Mouse (Mus musculus) MEL (cell line): ENCODE results near the gene Tmem62. TPM values are rescaled to one million over a fixed set of nuclear protein-coding genes. Genes with fewer than 3 reads are reported as not detected.

Experiments used
- DNase-seq: peaks from one replicate; pipeline ENCODE4 v3.0.0; 2011; ENCODE audit warnings: low read depth, low spot score
- H3K27ac ChIP-seq: 2 replicates; pipeline ENCODE4 v1.5.1; 2012; ENCODE audit warnings: low read depth, mild to moderate bottlenecking, control low read depth, low read length, moderate library complexity; ENCODE audit not compliant: control insufficient read depth
- H3K27me3 ChIP-seq, 2 experiments: fragments of 150-350 bp in 1 of 2; sonication (generic) in 1 of 2; 2 replicates each; pipeline ENCODE4 v1.6.1; 2012; ENCODE audit warnings: low read length in 2 of 2, mild to moderate bottlenecking in 2 of 2, improper control_type of control experiment in 1 of 2, moderate library complexity in 1 of 2; ENCODE audit not compliant: insufficient read depth in 2 of 2, control insufficient read depth in 1 of 2
- H3K36me3 ChIP-seq, 2 experiments: 2 replicates each; pipeline ENCODE4 v1.6.1; 2012 to 2014; ENCODE audit warnings: low read length in 2 of 2, improper control_type of control experiment in 1 of 2, inconsistent platforms in 1 of 2, mild to moderate bottlenecking in 1 of 2; ENCODE audit not compliant: insufficient read depth in 2 of 2, control insufficient read depth in 1 of 2
- H3K4me1 ChIP-seq, 2 experiments: fragments of 150-350 bp in 1 of 2; sonication (generic) in 1 of 2; 2 replicates each; pipeline ENCODE4 v1.6.1; 2012; ENCODE audit warnings: low read length in 2 of 2, improper control_type of control experiment in 1 of 2, mild to moderate bottlenecking in 1 of 2; ENCODE audit not compliant: insufficient read depth in 2 of 2, control insufficient read depth in 1 of 2
- H3K4me3 ChIP-seq, 2 experiments: fragments of 150-350 bp in 1 of 2; sonication (generic) in 1 of 2; 2 replicates each; pipeline ENCODE4 v1.5.1; 2012; ENCODE audit warnings: low read depth in 2 of 2, low read length in 2 of 2, mild to moderate bottlenecking in 2 of 2, moderate library complexity in 2 of 2, control low read depth in 1 of 2, improper control_type of control experiment in 1 of 2; ENCODE audit not compliant: control insufficient read depth in 1 of 2, insufficient read depth in 1 of 2
- H3K79me2 ChIP-seq: 2 replicates; pipeline ENCODE4 v1.6.1; 2012; ENCODE audit warnings: mild to moderate bottlenecking, low read length, moderate library complexity; ENCODE audit not compliant: control insufficient read depth, poor library complexity, insufficient read depth
- H3K9ac ChIP-seq: 2 replicates; pipeline ENCODE4 v1.6.1; 2012; ENCODE audit warnings: low read depth, mild to moderate bottlenecking, control low read depth, low read length, moderate library complexity; ENCODE audit not compliant: control insufficient read depth, poor library complexity, severe bottlenecking
- H3K9me3 ChIP-seq: fragments of 150-350 bp; sonication (generic); replicated peaks from 2 replicates; pipeline ENCODE4 v1.6.1; 2012; ENCODE audit warnings: mild to moderate bottlenecking, low read length, improper control_type of control experiment, moderate library complexity; ENCODE audit not compliant: insufficient read depth
- BHLHE40 ChIP-seq: IDR thresholded peaks from 2 replicates; pipeline ENCODE4 v1.6.1; 2012; ENCODE audit warnings: low read depth, mild to moderate bottlenecking, inconsistent platforms, low read length, improper control_type of control experiment, borderline replicate concordance
- CTCF ChIP-seq, 3 experiments: IDR thresholded peaks in 2 of 3; conservative IDR thresholded peaks in 1 of 3; 2 replicates each; pipeline ENCODE4 v1.5.1; 2011 to 2012; ENCODE audit warnings: low read length in 3 of 3, low read depth in 2 of 3, mild to moderate bottlenecking in 2 of 3, improper control_type of control experiment in 1 of 3, inconsistent platforms in 1 of 3, mixed read lengths in 1 of 3, moderate library complexity in 1 of 3; ENCODE audit not compliant: control insufficient read depth in 1 of 3, insufficient read depth in 1 of 3, poor library complexity in 1 of 3, severe bottlenecking in 1 of 3
- E2F4 ChIP-seq: IDR thresholded peaks from 2 replicates; pipeline ENCODE4 v1.6.1; 2011; ENCODE audit warnings: low read depth, low read length, improper control_type of control experiment, borderline replicate concordance
- ELF1 ChIP-seq: IDR thresholded peaks from 2 replicates; pipeline ENCODE4 v1.6.1; 2014; ENCODE audit warnings: low read depth, mild to moderate bottlenecking, inconsistent platforms, low read length, improper control_type of control experiment, moderate library complexity
- ETS1 ChIP-seq: IDR thresholded peaks from 2 replicates; pipeline ENCODE4 v1.6.1; 2012; ENCODE audit warnings: low read depth, mild to moderate bottlenecking, inconsistent platforms, low read length, improper control_type of control experiment, moderate library complexity
- GATA1 ChIP-seq: IDR thresholded peaks from 2 replicates; pipeline ENCODE4 v1.6.1; 2011; ENCODE audit warnings: low read depth, low read length, improper control_type of control experiment
- HCFC1 ChIP-seq: IDR thresholded peaks from 2 replicates; pipeline ENCODE4 v1.6.1; 2012; ENCODE audit warnings: low read depth, mild to moderate bottlenecking, inconsistent platforms, low read length, improper control_type of control experiment, moderate library complexity
- KAT2A ChIP-seq: conservative IDR thresholded peaks from 2 replicates; pipeline ENCODE4 v1.6.1; 2012; ENCODE audit warnings: low read depth, low read length, improper control_type of control experiment, inconsistent platforms
- MAFK ChIP-seq: IDR thresholded peaks from 2 replicates; pipeline ENCODE4 v1.6.1; 2011; ENCODE audit warnings: low read depth, mild to moderate bottlenecking, low read length, improper control_type of control experiment, borderline replicate concordance
- MAX ChIP-seq: IDR thresholded peaks from 2 replicates; pipeline ENCODE4 v1.6.1; 2011; ENCODE audit warnings: low read length, improper control_type of control experiment
- MAZ ChIP-seq: IDR thresholded peaks from 2 replicates; pipeline ENCODE4 v1.6.1; 2012; ENCODE audit warnings: low read depth, mild to moderate bottlenecking, inconsistent platforms, low read length, improper control_type of control experiment
- MYB ChIP-seq: IDR thresholded peaks from 2 replicates; pipeline ENCODE4 v1.6.1; 2011; ENCODE audit warnings: mild to moderate bottlenecking, low read depth, low read length, improper control_type of control experiment
- MYC ChIP-seq: IDR thresholded peaks from 2 replicates; pipeline ENCODE4 v1.6.1; 2011; ENCODE audit warnings: low read depth, mild to moderate bottlenecking, low read length, improper control_type of control experiment, moderate library complexity
- NELFE ChIP-seq: IDR thresholded peaks from 2 replicates; pipeline ENCODE4 v1.6.1; 2011; ENCODE audit warnings: low read depth, low read length, improper control_type of control experiment
- NRF1 ChIP-seq: IDR thresholded peaks from 2 replicates; pipeline ENCODE4 v1.6.1; 2014; ENCODE audit warnings: low read depth, mild to moderate bottlenecking, inconsistent platforms, low read length, improper control_type of control experiment, moderate library complexity; ENCODE audit not compliant: poor library complexity, insufficient read depth, severe bottlenecking
- RAD21 ChIP-seq: IDR thresholded peaks from 2 replicates; pipeline ENCODE4 v1.6.1; 2011; ENCODE audit warnings: mild to moderate bottlenecking, low read depth, low read length, improper control_type of control experiment
- RCOR1 ChIP-seq: IDR thresholded peaks from 2 replicates; pipeline ENCODE4 v1.6.1; 2012; ENCODE audit warnings: low read depth, mild to moderate bottlenecking, inconsistent platforms, low read length, improper control_type of control experiment
- SIN3A ChIP-seq: IDR thresholded peaks from 2 replicates; pipeline ENCODE4 v1.6.1; 2012; ENCODE audit warnings: low read length, improper control_type of control experiment, inconsistent platforms
- SMC3 ChIP-seq: IDR thresholded peaks from 2 replicates; pipeline ENCODE4 v1.6.1; 2011; ENCODE audit warnings: low read depth, low read length, improper control_type of control experiment
- TAL1 ChIP-seq: IDR thresholded peaks from 2 replicates; pipeline ENCODE4 v1.6.1; 2012; ENCODE audit warnings: mild to moderate bottlenecking, inconsistent platforms, low read length, moderate library complexity, mixed read lengths
- TCF12 ChIP-seq: IDR thresholded peaks from 2 replicates; pipeline ENCODE4 v1.6.1; 2014; ENCODE audit warnings: low read depth, mild to moderate bottlenecking, inconsistent platforms, low read length, improper control_type of control experiment, moderate library complexity
- UBTF ChIP-seq: IDR thresholded peaks from 2 replicates; pipeline ENCODE4 v1.6.1; 2012; ENCODE audit warnings: low read depth, mild to moderate bottlenecking, inconsistent platforms, low read length, improper control_type of control experiment, moderate library complexity, borderline replicate concordance; ENCODE audit not compliant: insufficient read depth
- USF1 ChIP-seq: IDR thresholded peaks from 2 replicates; pipeline ENCODE4 v1.6.1; 2014; ENCODE audit warnings: low read depth, mild to moderate bottlenecking, inconsistent platforms, low read length, improper control_type of control experiment, moderate library complexity
- USF2 ChIP-seq, 2 experiments: IDR thresholded peaks; 2 replicates each; pipeline ENCODE4 v1.6.1; 2011 to 2012; ENCODE audit warnings: improper control_type of control experiment in 2 of 2, low read length in 2 of 2, borderline replicate concordance in 1 of 2, inconsistent platforms in 1 of 2, low read depth in 1 of 2, mild to moderate bottlenecking in 1 of 2; ENCODE audit not compliant: insufficient read depth in 1 of 2
- ZMIZ1 ChIP-seq: IDR thresholded peaks from 2 replicates; pipeline ENCODE4 v1.6.1; 2012; ENCODE audit warnings: low read depth, mild to moderate bottlenecking, inconsistent platforms, low read length, improper control_type of control experiment, moderate library complexity
- ZNF384 ChIP-seq: IDR thresholded peaks from 2 replicates; pipeline ENCODE4 v1.6.1; 2012; ENCODE audit warnings: low read depth, mild to moderate bottlenecking, inconsistent platforms, low read length, improper control_type of control experiment
- polyA plus RNA-seq, 2 experiments: library from polyadenylated mRNA; stranded (reverse) in 1 of 2; unstranded in 1 of 2; fragments of >175 nt in 1 of 2; fragments of >200 nt in 1 of 2; gene quantifications; 2 replicates each; pipeline versions ENCODE4 v1.2.1 to v1.2.4; 2012; ENCODE audit warnings: low replicate concordance in 2 of 2, low read depth in 1 of 2; ENCODE audit not compliant: insufficient read length in 2 of 2, insufficient read depth in 1 of 2, missing spikeins in 1 of 2
- total RNA-seq: library from RNA; depleted of rRNA; stranded (reverse); fragments of 300-350 nt; gene quantifications from 2 replicates; pipeline ENCODE4 v1.2.3, GENCODE M21; 2012

The Tmem62 gene
- total and polyA plus RNA-seq, 3 experiments = 1.8 to 2.9 TPM; not detected in 1

- no peak for DNase-seq
- Histone ChIP-seq H3K4me3 (no peak overlapping the region), H3K9me3 (no peaks in the 10 kb centered on the region), H3K79me2 (no peaks in the 10 kb centered on the region), H3K9ac (no peak overlapping the region)
- no peak for TF ChIP-seq SMC3
- no peak for TF ChIP-seq NELFE
- TF ChIP-seq MAX = no peak
- no peak for TF ChIP-seq GATA1
- TF ChIP-seq MYC = no peak
- no peak for TF ChIP-seq SIN3A
- TF ChIP-seq MAFK = no peak
- no peak for TF ChIP-seq E2F4
- no peak for TF ChIP-seq ZNF384
- TF ChIP-seq MAZ = no peak
- TF ChIP-seq ELF1 = no peak
- TF ChIP-seq ZMIZ1 = no peak
- no peak for TF ChIP-seq KAT2A
- TF ChIP-seq HCFC1 = no peak
- TF ChIP-seq RCOR1 = no peak
- TF ChIP-seq USF1 = no peak
- TF ChIP-seq CTCF (IDR thresholded peaks at IDR 0.05 in 2 of 3, conservative IDR thresholded peaks at IDR 0.05 in 1 of 3; ENCODE audit: control insufficient read depth in 1 of 3, insufficient read depth in 1 of 3, low read depth in 2 of 3, low read length in 3 of 3, poor library complexity in 1 of 3, severe bottlenecking in 1 of 3) = no peak
- TF ChIP-seq ETS1 = no peak
- TF ChIP-seq NRF1 = no peak
- TF ChIP-seq, all 39 proteins: peak for 0
- H3K27me3 ChIP-seq = no peaks in the 10 kb centered on the region
- H3K4me1 ChIP-seq = no peaks in the 10 kb centered on the region
- no peak overlapping the region for H3K27ac ChIP-seq
- H3K36me3 ChIP-seq = peaks cover 2 to 20% of the 10 kb centered on the region in 2 experiments; a peak in 3 of 4 replicates
Measured at GRCm38 (mm10) chr2:120951208-120951607, 25.6 kb upstream of the Tmem62 start.

- Histone ChIP-seq H3K79me2 (no peaks in the 10 kb centered on the region), H3K4me3 (no peak overlapping the region), H3K9ac (no peak overlapping the region), H3K36me3 (peaks cover 2 to 12% of the 10 kb centered on the region in 2 experiments; a peak in 3 of 4 replicates), H3K4me1 (no peaks in the 10 kb centered on the region), H3K27ac (no peak overlapping the region), H3K9me3 (no peaks in the 10 kb centered on the region), H3K27me3 (no peaks in the 10 kb centered on the region)
- DNase-seq = no peak
- TF ChIP-seq MYB (no peak), USF2 (IDR thresholded peaks at IDR 0.05; ENCODE audit: borderline replicate concordance in 1 of 2, insufficient read depth in 1 of 2, low read depth in 1 of 2, low read length in 2 of 2) (no peak), GATA1 (no peak), BHLHE40 (no peak), SIN3A (no peak), USF1 (no peak), RAD21 (no peak), UBTF (no peak), MAX (no peak), TAL1 (no peak), TCF12 (no peak), ZMIZ1 (no peak)
Measured at GRCm38 (mm10) chr2:120952176-120952938, 24.5 kb upstream of the Tmem62 start.
